Mouse (Mus musculus): ENCODE data around the gene Ssr4. TPM values are rescaled to one million over a fixed set of nuclear protein-coding genes. Genes with fewer than 3 reads are reported as not detected.
A peak's percentile ranks its signal among the peaks of the same experiment; 100 is the strongest.

The Ssr4 gene
- polyA plus RNA-seq, 1 experiment from 2014 or later = 199 TPM

DNA sequence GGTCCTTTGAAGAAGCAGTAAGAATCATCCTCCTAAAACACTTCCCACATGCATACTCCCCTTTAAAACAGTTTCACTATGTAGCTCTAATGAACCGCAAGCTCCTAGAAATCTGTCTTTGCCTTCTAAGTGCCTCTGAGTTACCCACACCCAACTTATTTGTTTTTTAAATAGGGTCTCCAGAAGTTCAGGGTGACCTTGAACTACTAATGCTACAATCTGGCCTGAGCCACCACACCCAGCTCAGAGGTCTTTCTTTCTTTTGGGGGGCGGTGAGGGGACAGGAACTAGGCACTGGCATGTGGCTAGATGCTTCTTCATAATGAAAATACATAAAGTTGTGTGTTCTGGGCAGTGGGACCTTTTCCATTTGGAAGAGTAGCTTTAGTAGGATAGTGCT is 10.7 kb downstream of the Ssr4 start:
- Histone ChIP-seq H3K9me3 (ENCODE audit: low read length) (no peaks in the 10 kb centered on the region), H3K4me2 (replicated peaks; ENCODE audit: low read depth, low read length) (no peak overlapping the region), H3K27ac (ENCODE audit: low read length) (no peak overlapping the region), H3K4me3 (ENCODE audit: low read length) (no peak overlapping the region), H3K27me3 (ENCODE audit: insufficient read depth, low read length) (0 out of 2 replicates have a peak, but pooled peaks cover 3% of the 10 kb centered on the region), H3K36me3 (ENCODE audit: insufficient read depth, low read length) (no peaks in the 10 kb centered on the region), H3K9ac (replicated peaks; ENCODE audit: low read length) (no peak overlapping the region), H3K4me1 (ENCODE audit: insufficient read depth, low read length) (no peaks in the 10 kb centered on the region)
- WGBS = 80% methylated on average over 2 of the region's 2 CpGs
- ATAC-seq (ENCODE audit: low FRiP score, low TSS enrichment) = no peak

DNA sequence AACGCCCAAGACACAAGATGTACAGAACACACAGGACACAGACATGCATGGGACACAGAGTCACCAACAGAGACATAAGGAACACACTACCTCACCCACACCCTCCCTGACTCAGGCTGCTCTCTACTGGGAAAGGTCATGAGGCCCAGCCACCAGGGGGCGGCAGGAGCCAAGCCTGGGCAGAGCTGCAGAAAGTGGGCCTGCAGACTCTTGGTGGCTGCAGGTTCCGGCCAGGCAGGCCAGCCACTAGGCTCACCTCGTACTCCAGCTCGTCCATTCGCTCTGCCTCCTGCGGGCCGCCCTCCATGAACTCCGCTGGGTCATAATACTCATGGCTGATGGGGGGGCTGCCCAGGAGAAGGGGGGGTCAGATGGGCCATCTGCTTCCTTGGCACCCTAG is 11.7 kb downstream of the Ssr4 start:
- H3K27ac ChIP-seq (ENCODE audit: low read length) = no peak overlapping the region
- no peak overlapping the region for H3K9ac ChIP-seq (replicated peaks; ENCODE audit: low read length)
- H3K36me3 ChIP-seq (ENCODE audit: insufficient read depth, low read length) = no peaks in the 10 kb centered on the region
- no peaks in the 10 kb centered on the region for H3K9me3 ChIP-seq (ENCODE audit: low read length)
- whole genome bisulfite sequencing = 39% methylated on average over 9 of the region's 9 CpGs
- H3K27me3 ChIP-seq (ENCODE audit: insufficient read depth, low read length) = 0 out of 2 replicates have a peak, but pooled peaks cover 3% of the 10 kb centered on the region
- H3K4me2 ChIP-seq (replicated peaks; ENCODE audit: low read depth, low read length) = no peak overlapping the region
- no peaks in the 10 kb centered on the region for H3K4me1 ChIP-seq (ENCODE audit: insufficient read depth, low read length)
- H3K4me3 ChIP-seq (ENCODE audit: low read length) = no peak overlapping the region
- peak; percentile 83 for ATAC-seq (ENCODE audit: low FRiP score, low TSS enrichment)

DNA sequence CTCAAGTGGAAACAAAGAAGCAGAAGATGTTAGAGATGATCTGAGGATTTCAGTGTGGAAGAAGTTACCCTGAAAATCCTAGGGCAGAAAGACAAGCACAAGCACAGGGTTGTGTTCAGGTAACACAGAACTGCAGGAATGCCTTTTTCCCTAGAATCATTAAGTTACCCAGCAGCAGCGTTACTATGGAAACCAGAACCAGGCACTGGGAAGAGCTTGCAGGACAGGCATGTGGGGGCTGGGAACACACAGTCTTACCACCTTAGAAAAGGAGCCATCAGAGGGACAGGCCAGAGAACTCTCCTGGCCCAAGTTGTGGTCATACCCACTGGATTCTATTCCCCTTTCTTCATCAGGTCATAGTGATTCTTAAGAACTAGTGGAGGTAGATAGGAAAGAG is 19.0 kb downstream of the Ssr4 start:
- no peak overlapping the region for H3K27ac ChIP-seq (ENCODE audit: low read length)
- no peaks in the 10 kb centered on the region for H3K9me3 ChIP-seq (ENCODE audit: low read length)
- ATAC-seq (ENCODE audit: low FRiP score, low TSS enrichment) = no peak
- H3K4me1 ChIP-seq (ENCODE audit: insufficient read depth, low read length) = no peaks in the 10 kb centered on the region
- no peak overlapping the region for H3K4me3 ChIP-seq (ENCODE audit: low read length)
- H3K4me2 ChIP-seq (replicated peaks; ENCODE audit: low read depth, low read length) = no peak overlapping the region
- H3K27me3 ChIP-seq (ENCODE audit: insufficient read depth, low read length) = no peaks in the 10 kb centered on the region
- no peaks in the 10 kb centered on the region for H3K36me3 ChIP-seq (ENCODE audit: insufficient read depth, low read length)
- 55% methylated on average over 1 of the region's 1 CpGs for WGBS
- no peak overlapping the region for H3K9ac ChIP-seq (replicated peaks; ENCODE audit: low read length)

DNA sequence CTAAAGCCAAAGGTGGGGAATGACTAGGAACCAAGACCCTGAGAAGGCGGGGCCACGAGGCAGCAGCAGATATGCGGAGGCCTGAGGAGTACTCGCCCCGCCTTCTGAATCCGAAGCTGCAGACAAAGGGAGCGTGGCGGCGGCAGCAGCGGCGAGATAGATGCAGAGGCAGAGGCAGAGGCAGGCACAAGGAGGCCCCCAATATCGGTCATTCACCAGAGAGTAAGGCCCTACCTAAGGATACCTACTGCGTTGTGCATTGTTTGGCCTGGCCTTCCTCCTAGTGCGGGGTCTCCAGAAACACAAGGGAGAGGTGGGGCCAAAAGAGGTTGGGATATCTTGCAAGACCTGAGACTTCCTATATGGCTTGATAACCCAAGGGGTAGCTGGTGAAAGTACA is 28.2 kb downstream of the Ssr4 start:
- Histone ChIP-seq H3K27ac (ENCODE audit: low read length) (no peak overlapping the region), H3K9me3 (ENCODE audit: low read length) (no peaks in the 10 kb centered on the region), H3K27me3 (ENCODE audit: insufficient read depth, low read length) (0 out of 2 replicates have a peak, but pooled peaks cover 6% of the 10 kb centered on the region), H3K4me3 (ENCODE audit: low read length) (peak overlapping the region; percentile 33), H3K36me3 (ENCODE audit: insufficient read depth, low read length) (no peaks in the 10 kb centered on the region), H3K4me1 (ENCODE audit: insufficient read depth, low read length) (no peaks in the 10 kb centered on the region), H3K9ac (replicated peaks; ENCODE audit: low read length) (peak overlapping the region; percentile 43), H3K4me2 (replicated peaks; ENCODE audit: low read depth, low read length) (peak overlapping the region; percentile 42)
- WGBS = 23% methylated on average over 14 of the region's 14 CpGs
- ATAC-seq (ENCODE audit: low FRiP score, low TSS enrichment) = peak; percentile 51; the same call in 1 of the 2 replicates

DNA sequence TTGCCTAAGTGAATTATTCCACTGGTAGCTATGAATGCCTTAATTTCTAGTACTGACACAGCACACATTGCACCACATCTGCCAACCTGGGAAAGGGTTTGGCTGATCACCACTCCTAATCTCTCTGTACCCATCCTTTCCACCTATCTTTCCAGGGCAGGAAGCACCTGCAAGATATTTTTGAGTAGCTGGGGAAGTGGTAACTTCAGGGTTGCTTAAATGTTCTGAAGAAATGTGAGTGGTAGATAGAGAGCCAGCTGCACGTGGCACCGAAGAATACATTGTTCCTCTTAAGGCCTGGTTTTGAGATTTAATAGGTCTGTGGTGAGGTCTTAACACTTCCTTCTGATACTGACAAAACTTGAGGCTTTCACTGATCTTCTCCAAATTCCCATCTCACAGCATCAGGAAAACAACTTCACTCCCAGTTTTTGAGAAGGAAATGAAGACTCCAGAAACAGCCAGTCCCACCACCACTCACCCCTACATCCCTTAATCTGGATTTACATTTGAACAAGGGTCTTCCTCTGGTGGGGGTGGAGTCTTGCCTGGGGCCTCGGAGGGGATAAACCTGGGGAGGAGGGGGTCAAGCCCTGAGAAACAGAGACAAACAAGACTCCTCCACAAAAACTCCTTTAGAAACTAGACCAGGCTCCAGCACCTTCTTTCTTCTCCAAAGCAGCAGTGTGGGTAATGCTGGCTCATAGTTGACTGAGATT is 29.9 kb downstream of the Ssr4 start:
- 58% methylated on average over 3 of the region's 3 CpGs for WGBS
- no peak for ATAC-seq (ENCODE audit: low FRiP score, low TSS enrichment)
- Histone ChIP-seq H3K27ac (ENCODE audit: low read length) (no peak overlapping the region), H3K27me3 (ENCODE audit: insufficient read depth, low read length) (0 out of 2 replicates have a peak, but pooled peaks cover 6% of the 10 kb centered on the region), H3K4me3 (ENCODE audit: low read length) (no peak overlapping the region), H3K9ac (replicated peaks; ENCODE audit: low read length) (no peak overlapping the region), H3K36me3 (ENCODE audit: insufficient read depth, low read length) (no peaks in the 10 kb centered on the region), H3K9me3 (ENCODE audit: low read length) (no peaks in the 10 kb centered on the region), H3K4me1 (ENCODE audit: insufficient read depth, low read length) (no peaks in the 10 kb centered on the region), H3K4me2 (replicated peaks; ENCODE audit: low read depth, low read length) (no peak overlapping the region)

DNA sequence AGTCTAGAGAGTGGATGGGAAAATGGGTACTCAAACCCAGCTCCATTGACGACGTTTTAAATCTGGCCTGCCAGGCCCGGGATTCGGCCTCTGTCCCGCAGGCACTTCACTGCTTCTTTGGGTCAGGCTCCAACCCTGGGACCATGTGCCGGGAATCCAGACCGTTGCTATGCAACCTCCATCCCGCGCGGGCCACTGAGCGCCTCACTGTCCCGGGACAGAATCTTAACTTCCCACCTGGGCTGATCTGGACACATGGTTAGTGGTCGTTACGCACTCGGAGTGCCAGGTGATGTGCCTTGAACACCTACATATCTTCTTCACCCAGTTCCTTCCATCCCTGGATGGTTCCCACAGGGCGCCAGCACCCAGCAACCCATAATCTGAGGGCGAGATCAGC is 36.9 kb downstream of the Ssr4 start:
- no peaks in the 10 kb centered on the region for H3K36me3 ChIP-seq (ENCODE audit: insufficient read depth, low read length)
- H3K4me1 ChIP-seq (ENCODE audit: insufficient read depth, low read length) = no peaks in the 10 kb centered on the region
- peak overlapping the region; percentile 68 for H3K4me3 ChIP-seq (ENCODE audit: low read length)
- H3K9me3 ChIP-seq (ENCODE audit: low read length) = no peaks in the 10 kb centered on the region
- no peak overlapping the region for H3K27ac ChIP-seq (ENCODE audit: low read length)
- peaks cover 17% of the 10 kb centered on the region; the same call in 1 of the 2 replicates for H3K27me3 ChIP-seq (ENCODE audit: insufficient read depth, low read length)
- H3K9ac ChIP-seq (replicated peaks; ENCODE audit: low read length) = peak overlapping the region; percentile 68; the same call in 1 of the 2 replicates
- ATAC-seq (ENCODE audit: low FRiP score, low TSS enrichment) = peak; percentile 60; the same call in 1 of the 2 replicates
- WGBS = 19% methylated on average over 17 of the region's 17 CpGs
- H3K4me2 ChIP-seq (replicated peaks; ENCODE audit: low read depth, low read length) = peak overlapping the region; percentile 71

DNA sequence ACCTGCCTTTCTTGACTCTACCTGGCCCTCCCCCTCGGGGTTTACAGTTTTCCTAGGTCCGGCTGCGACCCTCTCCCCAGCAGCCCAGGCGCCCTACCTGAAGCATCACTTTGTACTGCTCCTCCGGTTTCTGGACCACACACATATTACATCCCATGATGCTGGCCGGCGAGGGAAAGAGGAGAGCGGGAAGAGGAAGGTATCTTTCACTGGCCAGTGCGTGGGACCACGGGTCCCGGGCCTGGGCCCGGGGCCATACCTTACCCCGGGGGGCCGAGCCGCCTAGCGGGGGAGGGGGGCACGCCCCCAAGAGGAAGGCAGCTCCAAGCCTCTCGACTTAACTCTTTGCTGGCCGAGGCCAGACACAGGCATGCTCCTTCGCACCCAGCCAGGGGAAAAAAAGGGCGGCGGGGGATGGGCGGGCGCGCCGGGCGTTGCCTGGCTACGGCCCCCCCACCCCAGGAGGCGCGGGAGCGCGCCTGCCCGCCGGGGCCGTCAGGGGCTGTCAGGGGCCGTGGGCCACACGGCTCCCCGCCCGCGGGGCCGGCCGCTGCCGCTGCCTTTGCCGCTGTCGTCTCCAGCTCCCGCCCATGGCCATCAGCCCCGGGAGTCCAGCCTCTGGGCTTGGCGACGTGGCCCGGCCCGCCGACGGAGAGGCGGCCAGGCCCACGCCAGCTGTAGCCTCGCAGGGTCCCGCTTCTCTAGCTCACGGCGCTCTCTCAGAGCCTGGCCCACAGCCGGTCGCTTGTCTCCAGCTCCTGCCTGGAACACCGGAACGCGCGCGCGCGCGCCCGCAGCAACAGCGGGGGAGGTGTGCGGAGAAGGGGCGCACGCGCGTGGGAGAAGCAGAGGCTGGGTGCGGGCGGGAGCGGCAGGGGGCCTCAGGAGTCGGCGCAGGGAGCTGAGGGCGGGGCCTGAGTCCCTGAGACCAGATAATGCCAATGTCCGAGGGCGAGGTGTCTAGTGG is 37.6 kb downstream of the Ssr4 start, which contains the start of gene Pdzd4:
Gene Pdzd4 (minus strand): TSS at position 785 of the 967 bp plus-strand sequence.
- Histone ChIP-seq H3K27ac (ENCODE audit: low read length) (no peak within 1 kb of the TSS), H3K9me3 (ENCODE audit: low read length) (no peaks in the 10 kb centered on the region), H3K27me3 (ENCODE audit: insufficient read depth, low read length) (peaks cover 17% of the 10 kb centered on the region; the same call in 1 of the 2 replicates), H3K4me2 (replicated peaks; ENCODE audit: low read depth, low read length) (peak within 1 kb of the TSS; percentile 71), H3K4me1 (ENCODE audit: insufficient read depth, low read length) (no peaks in the 10 kb centered on the region), H3K4me3 (ENCODE audit: low read length) (peak within 1 kb of the TSS; percentile 68), H3K9ac (replicated peaks; ENCODE audit: low read length) (peak within 1 kb of the TSS; percentile 68), H3K36me3 (ENCODE audit: insufficient read depth, low read length) (no peaks in the 10 kb centered on the region)
- peak; percentile 88 for ATAC-seq (ENCODE audit: low FRiP score, low TSS enrichment)
- WGBS = 21% methylated on average over 64 of the region's 84 CpGs

DNA sequence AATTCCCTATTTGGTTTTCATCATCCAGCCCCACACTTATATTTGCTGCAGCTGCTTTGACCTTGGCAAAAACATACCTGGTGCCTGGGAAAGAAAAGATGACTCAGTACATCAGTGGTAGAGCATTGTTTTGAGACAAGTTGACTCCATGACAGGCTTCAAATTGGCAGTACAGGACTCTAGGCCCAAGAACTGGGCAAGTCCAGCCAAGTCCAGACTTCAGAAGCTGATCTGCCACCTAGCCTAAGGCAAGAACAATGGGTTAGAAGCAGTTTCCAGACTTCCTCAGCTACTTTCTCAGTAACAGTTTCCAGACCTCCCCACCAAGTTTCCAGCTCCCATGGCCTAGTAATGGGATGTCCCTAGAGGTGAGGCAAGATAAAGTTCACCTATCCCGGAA is 48.9 kb downstream of the Ssr4 start:
- WGBS = 71% methylated on average over 1 of the region's 1 CpGs
- H3K27ac ChIP-seq (ENCODE audit: low read length) = no peak overlapping the region
- no peaks in the 10 kb centered on the region for H3K4me1 ChIP-seq (ENCODE audit: insufficient read depth, low read length)
- no peaks in the 10 kb centered on the region for H3K27me3 ChIP-seq (ENCODE audit: insufficient read depth, low read length)
- H3K9ac ChIP-seq (replicated peaks; ENCODE audit: low read length) = no peak overlapping the region
- H3K9me3 ChIP-seq (ENCODE audit: low read length) = no peaks in the 10 kb centered on the region
- no peak overlapping the region for H3K4me2 ChIP-seq (replicated peaks; ENCODE audit: low read depth, low read length)
- ATAC-seq (ENCODE audit: low FRiP score, low TSS enrichment) = no peak
- no peak overlapping the region for H3K4me3 ChIP-seq (ENCODE audit: low read length)
- H3K36me3 ChIP-seq (ENCODE audit: insufficient read depth, low read length) = no peaks in the 10 kb centered on the region

DNA sequence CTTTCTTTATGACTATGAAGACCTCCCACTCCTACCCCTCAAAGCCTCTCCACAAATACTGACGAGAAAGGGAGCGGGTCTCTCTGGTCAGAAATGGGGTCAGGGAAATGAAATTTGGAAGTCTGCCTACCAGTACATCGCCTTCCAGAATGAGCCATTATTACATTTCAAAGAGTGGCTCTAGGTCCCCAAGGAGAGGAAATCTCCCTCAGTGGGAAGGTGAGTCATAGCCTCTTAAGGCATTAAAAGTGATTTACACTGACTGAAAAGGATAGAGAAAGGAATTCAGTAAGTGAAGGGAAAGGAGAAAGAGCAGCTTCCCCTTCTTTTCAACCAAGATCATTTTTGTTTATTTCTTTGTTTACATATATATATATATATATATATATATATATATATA is 49.9 kb downstream of the Ssr4 start:
- H3K36me3 ChIP-seq (ENCODE audit: insufficient read depth, low read length) = no peaks in the 10 kb centered on the region
- H3K4me3 ChIP-seq (ENCODE audit: low read length) = no peak overlapping the region
- no peaks in the 10 kb centered on the region for H3K9me3 ChIP-seq (ENCODE audit: low read length)
- no peak overlapping the region for H3K9ac ChIP-seq (replicated peaks; ENCODE audit: low read length)
- no peaks in the 10 kb centered on the region for H3K4me1 ChIP-seq (ENCODE audit: insufficient read depth, low read length)
- H3K4me2 ChIP-seq (replicated peaks; ENCODE audit: low read depth, low read length) = no peak overlapping the region
- no peak for ATAC-seq (ENCODE audit: low FRiP score, low TSS enrichment)
- WGBS = 77% methylated on average over 3 of the region's 3 CpGs
- H3K27ac ChIP-seq (ENCODE audit: low read length) = no peak overlapping the region
- no peaks in the 10 kb centered on the region for H3K27me3 ChIP-seq (ENCODE audit: insufficient read depth, low read length)

All from kidney, embryonic 16.5 days (tissue).